Mouse (Mus musculus) retina, embryonic 14.5 days (tissue): ENCODE results near the gene Tmprss9.
A peak's percentile ranks its signal among the peaks of the same experiment; 100 is the strongest.

Experiments
- DNase-seq: peaks from one replicate; pipeline ENCODE4 v3.0.0-alpha.2; 2015; ENCODE audit warnings: low spot score

The Tmprss9 gene

DNA sequence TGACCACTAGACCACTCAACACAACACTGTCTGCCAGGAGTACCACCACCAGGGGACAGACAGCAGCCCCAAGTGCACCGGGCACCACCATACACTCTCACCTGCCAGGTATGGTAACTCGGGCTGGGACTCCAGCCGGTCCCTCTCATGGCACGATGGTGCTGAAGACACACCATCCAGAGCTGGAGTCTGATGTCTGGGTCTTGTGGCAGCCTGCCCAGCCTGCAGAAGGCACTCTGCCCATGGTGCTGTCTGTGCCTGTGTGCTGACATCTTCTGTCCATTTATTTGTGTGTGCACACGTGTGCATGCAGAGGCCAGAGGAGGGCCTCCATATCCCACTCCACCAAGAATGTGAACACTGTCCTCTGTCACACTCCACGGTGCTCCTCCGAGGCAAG is 23.5 kb downstream of the Tmprss9 start:
- DNase-seq: no peak

DNA sequence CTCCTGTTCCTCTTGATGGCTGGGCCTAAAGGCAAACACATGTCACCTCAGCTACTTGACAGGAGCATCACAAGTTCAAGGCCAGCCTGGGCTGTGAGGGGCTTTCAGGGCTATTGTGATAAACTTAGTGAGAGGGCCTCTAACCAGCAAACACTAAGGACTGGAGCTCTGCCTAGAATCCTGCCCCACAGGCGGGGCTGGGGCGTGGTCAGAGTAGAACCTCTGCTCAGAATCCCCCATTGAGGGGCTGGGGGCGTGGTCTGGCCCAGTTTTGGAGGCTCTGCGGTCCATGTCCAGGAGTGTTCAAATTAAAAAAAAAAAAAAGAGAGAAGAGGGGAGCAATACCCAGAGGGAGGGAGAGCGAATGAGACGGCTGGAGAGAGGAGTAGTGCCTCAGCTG is 24.0 kb downstream of the Tmprss9 start:
- no peak for DNase-seq

DNA sequence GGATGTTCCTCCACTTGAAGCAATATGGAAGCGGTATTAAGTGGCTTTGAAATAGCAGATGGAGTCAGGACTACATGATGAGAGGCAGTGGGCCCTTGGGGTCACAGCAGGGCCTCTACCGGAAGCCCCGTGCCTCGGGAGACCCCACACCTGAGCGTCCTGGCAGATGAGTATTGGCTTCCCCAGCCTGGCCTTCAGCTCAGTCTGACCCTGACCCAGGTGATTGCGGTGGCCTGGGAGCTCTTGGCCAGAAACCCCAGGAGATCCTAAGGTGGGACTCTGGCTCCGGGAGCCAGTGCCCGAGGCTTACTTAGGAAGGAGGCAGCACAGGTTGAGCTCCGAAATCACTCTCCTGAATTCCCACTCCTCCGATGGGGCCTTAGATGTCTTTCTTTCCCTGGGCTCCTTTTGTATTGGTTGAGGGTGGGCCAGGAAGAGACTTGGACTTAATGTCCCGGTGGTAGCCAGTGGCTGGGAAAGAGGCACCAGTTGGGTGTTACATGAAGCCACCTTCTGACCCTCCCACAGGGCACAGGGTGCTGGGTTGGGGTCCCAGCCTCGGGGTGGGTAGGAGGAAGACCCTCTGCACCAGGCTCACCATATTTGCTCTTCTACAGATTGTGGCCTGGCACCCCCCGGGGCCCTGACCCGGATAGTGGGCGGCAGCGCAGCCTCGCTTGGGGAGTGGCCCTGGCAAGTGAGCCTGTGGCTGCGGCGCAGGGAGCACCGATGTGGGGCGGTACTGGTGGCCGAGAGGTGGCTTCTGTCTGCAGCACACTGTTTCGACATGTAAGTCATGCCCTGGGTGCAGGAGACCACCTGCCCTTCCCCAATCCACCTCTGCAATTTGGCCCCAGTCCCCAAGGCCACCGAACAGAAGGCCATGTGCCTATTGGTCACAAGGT is 25.2 kb downstream of the Tmprss9 start:
- DNase-seq: no peak

DNA sequence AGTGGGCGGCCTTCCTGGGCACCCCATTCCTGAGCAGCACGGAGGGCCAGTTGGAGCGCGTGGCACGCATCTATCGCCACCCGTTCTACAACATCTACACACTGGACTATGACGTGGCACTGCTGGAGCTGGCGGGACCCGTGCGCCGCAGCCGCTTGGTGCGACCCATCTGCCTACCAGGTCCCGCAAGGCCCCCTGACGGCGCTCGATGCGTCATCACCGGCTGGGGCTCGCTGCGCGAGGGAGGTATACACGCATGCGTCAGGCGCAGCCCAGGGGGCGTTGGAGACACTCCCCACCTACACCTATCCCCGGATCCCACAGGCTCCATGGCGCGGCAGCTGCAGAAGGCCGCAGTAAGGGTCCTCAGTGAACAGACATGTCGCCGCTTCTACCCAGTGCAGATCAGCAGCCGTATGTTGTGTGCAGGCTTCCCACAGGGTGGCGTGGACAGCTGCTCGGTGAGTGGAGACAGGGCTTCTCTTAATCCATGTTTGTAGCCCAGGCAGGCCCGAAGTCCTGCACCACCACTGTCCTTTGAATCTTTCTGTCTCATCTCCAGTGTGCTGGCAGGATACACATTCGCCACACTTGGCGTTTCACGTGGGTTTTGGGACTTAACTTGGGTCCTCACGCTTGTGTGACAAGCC is 26.3 kb downstream of the Tmprss9 start:
- no peak for DNase-seq

DNA sequence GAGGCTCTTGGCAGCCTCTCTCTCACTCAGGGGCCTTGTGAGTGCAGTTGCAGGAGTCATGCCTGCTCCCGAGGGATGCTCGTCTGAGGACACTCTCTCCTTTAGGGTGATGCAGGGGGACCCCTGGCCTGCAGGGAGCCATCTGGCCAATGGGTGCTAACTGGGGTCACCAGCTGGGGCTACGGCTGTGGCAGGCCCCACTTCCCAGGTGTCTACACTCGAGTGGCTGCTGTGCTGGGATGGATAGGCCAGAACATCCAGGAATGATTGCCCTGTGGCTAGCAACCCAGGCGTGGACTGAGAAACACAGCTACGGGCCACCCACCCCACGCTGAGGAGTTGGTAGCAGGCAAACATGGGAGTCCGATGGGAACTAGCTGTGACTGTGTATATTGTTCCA is 27.4 kb downstream of the Tmprss9 start:
- no peak for DNase-seq

DNA sequence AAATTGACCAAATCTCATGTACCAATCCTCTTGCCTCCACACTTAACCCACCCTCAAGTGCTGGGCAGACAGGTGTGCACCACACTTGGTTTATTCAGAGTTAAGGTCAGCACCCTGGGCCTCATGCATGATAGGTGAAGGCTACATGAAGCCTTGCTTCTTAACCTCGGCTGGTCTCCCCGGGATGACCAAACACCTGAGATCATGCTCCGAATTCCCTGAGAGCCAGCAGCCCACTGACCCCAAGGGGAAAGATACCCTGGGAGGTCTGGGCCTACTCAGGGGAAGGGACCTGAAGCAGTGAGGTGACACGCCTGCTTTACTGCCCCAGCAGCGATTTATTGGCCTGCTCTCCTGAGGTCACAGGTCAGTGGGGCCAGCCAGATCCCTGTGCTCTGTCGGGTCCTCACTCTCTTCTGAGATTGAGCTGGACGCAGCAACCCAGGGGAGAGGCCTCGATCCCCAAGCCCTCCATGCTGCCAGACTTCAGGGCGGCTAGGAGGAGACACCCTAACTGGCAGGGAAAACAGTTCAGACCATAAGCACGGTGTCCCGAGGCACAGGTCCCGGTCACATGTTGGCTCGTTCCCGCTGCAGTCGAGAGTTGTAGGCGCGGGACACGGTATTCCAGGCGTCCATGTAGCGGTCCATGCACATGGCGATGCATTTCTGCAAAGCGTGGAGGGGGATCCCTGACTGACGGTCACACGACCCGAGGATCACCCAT is 28.1 kb downstream of the Tmprss9 start:
- DNase-seq: no peak

DNA sequence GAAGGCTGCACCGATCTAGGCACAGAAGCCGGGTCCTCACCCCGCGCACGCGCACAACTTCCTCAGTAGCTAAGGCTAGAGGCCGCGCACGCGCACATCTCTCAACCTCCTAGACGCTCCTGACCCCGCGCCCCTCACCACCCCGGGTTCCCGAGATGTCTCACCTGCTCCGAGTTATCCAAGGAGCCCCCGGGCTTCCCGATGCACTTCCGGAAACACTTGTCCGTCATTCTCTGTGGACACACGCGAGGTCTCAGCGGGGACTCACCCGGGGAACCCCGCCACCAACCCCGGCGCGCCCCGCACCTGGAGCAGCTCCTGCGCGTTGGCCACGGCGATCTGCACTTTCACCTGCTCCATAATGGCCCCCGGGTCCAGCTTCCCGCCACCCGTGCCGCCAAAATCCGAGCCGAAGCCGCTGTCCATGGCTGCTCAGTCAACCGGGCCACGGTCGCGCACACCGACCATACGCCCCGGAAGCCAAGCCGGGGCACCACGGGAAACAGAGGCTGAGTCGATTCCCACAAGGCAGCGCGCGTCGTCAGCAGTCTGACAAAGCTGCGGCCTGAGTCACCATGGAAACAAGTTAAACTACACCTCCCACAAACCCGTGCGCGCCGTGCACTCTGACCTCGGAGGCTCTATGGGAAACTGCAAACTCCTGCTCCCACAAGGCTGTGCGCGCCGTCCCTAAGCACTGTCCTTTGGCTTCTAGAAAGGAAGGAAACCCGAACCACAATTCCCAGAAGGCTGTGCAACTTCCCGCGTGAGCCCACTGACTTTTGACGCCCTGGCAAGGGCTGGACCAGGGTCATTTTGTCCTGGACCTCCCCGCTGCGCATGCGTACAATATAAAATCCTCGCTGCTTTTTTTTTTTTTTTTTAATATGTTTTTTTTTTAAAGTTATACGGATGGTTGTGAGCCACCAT is 28.9 kb downstream of the Tmprss9 start, which contains the start of gene Timm13:
Timm13 (minus strand) TSS at position 652 of the 930 bp plus-strand sequence.
- peak; percentile 99 for DNase-seq

DNA sequence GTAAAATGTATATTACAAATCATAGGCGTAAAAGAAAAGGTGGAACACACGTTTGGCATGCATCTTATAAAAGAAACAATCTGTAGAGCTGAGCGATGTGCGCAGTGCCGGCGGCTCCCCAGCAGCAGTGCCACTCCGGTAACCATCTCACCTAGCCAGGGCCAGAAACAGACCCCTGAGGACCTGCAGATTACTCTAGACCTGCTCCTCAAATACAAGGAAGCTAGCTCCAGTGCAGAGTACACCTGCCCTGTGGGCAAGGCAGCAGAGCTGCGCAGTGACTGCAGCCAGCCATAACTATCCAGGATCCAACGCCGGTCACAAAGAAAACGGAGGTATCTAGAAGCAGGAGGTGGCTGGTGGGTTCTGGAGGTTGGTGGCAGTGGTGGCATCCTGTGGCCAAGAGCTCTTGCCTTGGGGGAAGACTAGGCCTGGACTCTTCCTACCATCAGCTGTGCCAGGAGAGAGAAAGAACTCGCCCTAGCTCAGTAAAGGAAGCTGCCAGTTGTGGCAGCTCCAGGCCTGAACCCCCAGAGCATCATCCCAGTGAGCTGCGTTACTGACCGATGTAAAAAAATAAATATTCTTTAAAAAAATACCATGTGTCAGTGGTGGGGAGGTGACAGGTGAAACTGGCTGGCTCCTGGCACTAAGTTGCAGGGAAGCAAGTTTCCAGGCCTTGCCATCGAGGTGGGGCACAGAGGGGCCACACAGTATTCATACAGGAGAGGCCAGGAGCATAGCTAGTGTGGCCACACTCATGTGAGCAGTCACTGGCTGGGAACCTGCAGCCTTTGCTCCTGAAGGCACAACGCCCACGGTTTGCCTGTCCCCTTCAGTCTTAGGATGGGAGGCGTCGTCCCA is 30.0 kb downstream of the Tmprss9 start:
- DNase-seq: no peak

DNA sequence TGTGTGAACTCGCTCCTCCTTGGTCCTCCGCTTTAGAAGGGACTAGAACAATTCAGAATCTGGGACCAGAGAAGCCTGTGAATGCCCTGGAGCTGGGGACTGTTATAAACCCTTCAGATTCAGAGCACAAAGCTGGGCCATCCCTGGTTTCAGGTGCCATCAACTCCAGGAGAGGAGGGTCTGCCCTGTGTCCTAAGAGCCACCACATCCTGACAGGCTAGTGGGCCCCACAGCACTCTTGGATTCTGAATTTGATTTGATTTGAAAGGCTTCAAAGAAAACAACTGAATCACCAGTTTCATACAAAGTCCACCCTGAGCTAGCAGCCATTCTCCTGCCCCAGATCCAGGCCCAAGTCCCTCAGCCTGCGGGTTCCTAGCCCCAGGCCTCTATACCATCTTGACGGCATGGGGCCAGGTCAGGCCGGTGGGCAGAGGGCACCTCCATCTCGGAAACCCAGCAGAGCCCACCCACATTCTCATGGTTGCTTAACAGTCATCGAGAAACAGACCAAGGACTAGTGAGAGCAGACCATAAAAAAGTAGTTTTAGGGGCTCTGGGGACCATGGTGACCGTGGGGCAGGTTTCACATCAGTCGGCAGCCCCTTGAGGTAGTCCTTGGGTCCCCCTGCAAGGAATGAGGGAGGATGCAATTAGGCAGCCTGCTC is 30.8 kb downstream of the Tmprss9 start:
- no peak for DNase-seq

DNA sequence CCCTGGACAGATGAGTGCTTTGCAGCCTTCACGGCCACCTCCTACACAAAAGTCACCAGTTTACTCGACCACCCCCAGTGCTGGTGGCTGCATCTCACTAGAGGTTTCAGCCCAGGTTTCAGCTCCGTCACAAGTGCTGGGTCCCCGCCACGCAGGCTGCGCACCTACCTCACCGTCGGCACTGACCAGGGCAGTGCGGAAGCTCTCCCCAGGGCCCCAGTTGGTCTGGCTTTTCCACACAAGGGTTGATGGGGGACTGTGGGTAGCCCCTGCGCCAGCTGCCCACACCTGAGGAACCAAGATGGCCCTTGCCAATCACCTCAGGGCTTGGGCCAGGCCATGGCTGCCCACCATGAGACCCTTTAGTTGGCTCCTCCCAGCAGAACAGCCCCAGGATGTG is 31.6 kb downstream of the Tmprss9 start:
- DNase-seq: no peak

DNA sequence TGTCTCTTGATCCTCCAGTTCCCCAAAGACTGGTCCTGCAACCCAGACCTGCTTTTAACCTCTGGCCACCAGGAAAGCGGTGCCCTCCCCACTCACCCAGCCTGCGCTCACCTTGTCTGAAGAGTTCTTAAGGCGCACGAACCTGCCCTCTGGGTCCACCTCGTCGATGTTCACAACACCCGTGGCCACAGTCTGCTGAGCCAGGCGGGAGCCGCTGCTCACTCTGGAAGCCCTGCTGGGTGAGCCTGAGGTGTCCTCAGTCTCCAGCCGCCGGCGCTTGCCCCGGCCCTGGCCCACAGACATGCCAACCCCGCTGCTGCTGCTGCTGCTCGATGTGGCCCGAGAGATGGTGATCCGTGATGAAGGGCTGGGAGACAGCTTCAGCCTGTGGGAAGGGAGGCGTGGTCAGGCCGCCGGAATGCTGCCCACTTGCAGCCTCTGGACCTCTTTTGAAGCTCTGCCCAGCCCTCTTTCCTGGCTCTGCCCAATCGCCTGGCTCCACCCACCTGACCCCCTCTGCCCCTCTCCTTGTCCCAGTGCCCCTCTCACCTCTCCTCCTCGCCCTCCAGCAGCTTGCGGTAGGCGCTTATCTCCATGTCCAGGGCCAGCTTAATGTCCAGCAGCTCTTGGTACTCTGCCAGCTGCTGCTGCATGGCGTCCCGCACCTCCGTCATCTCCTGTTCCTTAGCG is 32.5 kb downstream of the Tmprss9 start:
- no peak for DNase-seq

DNA sequence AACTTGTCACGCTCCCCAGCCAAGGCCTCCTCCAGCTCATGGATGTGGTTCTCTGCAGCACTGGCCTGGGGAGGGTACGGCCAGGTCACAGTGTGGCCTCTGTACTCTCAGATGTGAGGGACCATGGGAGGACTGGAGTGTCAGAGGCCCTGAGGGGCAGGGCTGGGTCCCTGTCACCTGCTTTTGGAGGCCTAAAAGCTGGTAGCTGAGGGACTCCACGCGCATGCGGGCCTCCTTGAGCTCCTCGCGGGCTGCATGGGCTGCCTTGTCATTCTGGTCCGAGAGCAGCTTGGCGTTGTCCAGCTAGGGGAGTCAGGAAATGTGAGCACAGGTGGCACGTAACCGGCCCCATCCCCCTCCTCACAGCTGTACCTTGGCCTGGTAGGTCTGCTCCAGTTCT is 33.1 kb downstream of the Tmprss9 start:
- no peak for DNase-seq

DNA sequence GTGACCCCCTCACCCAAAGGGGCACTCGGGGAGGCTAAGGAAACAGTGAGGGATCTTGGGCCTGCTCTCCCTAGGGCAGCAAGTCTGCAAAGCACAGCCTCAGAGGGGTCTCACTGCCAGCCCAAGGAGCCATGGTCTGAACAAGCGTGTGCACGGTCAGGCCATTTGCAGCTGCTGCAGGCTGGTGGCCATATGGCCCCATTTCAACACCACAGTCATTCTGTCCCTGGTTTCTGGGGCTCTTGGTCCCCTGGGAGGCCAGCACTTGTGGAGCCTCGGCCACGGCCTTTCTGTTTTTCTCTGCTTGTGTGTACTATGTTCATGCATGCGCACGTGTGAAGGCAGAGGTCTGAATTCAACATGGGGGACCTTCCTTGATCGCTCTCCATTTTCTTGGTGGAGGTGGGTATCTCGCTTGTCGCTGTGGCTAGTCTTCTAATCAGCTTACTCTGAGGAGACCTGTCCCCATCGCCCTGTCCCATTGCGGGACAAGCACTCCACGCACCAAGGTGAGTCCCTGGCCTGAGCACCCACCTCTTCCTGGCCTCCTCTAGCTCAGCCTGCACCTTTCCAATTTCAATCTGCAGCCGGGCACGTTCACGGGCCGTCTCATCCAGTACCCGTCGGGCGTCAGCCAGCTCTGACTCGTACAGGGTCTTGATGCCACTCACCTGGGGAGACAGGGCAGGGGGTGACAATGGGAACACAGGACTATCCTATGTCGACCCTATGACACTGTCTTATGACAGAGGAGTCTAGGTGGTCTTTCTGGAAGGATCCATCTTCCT is 37.9 kb downstream of the Tmprss9 start:
- DNase-seq: no peak

DNA sequence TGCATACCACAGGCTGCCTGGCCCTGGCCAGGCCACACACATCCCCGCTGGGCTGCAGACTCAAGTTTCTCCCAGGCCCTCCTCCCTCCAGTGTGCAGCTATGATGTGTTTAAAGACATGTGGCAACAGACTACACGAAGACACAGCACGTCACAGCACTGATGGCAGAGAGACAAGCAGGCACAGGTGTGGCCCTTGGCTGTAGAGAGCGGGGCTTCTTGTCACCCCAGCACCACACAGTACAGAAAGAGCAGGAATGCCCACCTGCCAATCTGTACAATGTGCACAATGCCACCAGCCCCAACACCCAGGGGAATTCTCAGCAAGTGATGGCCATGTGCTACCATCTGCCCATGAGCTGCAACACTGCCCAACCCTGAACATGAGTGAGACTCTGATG is 39.7 kb downstream of the Tmprss9 start:
- DNase-seq: no peak

DNA sequence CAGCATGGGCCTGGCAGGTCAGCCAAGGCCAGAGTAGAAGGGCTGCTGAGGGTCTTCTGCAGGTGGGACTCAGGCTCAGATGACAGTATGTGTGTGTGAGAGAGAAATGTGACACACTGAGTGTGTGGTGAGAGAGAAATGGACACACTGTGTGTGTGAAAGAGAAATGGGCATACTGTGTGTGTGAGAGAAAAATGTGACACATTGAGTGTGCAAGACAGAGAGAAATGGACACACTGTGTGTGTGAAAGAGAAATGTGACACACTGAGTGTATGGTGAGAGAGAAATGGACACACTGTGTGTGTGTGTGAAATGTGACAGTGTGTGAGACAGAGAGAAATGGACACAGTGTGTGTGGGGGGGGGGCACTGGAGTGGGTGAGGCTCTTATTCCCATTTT is 40.2 kb downstream of the Tmprss9 start:
- no peak for DNase-seq

DNA sequence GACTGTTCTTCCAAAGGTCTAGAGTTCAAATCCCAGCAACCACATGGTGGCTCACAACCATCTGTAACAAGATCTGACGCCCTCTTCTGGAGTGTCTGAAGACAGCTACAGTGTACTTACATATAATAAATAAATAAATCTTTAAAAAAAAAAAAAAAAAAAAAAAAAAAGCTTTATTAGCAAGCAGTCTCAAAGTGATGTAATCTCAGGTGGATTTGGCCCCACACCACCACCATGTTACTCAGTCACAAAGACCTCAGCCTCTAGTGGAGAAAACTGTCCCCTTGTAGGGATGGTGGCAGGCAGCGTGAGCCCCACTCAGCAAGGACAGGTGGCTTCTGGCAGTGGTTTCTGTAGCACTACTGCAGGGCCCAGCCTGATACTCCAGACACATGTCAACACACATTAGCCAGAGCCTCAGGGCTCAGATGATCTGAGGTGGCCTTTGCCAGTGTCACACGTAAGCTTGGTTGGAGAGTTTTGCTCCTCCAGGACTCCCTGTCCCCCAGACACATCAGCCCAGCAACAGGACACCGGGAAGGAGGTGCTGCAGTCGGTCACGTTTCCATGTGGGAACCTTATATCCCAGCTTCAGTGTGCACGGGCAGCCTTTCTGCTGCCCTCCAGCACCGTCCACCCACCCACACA is 41.8 kb downstream of the Tmprss9 start:
- no peak for DNase-seq

DNA sequence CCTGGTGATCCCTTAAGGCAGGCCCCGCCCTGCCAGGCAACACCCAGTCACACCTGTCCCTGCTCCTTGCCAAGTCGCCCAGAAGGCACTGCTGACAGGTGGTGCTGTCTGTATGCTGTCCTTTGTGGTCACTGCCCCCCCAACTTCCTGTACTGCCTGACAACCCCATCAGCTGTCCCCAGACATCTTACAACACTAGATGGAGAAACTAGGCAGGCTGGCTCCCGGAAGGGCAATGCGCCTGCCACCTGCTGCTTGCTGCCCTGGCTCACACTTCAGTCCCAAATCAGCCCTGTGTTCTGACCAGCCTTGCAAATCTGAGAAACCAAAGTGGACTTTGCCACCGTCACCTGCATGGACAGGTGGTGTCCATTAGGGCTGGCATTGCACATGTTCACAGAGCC is 42.6 kb downstream of the Tmprss9 start:
- no peak for DNase-seq

DNA sequence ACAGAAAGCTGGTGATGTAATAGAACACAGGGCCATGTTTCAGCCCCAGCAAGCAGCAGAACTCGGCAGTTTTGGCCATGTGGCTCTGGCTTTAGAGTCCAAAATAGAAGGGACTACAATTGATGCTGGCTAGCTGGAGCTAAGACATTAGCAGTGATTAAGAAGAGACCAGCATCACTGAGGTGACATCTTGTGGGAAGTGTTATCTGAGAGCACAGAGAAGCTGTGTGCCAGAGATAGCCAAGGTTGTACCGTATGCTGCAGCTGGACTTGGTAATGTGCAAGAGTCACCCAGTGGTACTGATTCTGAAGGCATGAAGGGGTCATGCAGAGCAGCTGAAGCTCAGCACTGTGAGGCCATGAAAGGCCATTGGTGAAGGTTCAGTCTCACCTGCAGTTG is 43.6 kb downstream of the Tmprss9 start:
- no peak for DNase-seq
